Mouse (Mus musculus) T-helper 17 cell (primary cell): ENCODE measurements around the gene Caskin1.

Experiments
- in situ Hi-C, 2 experiments: fragments of 300-600 bp; cut with MboI, MseI; formaldehyde crosslinking; loops; 1 replicate in 1 of 2; 2 replicates in 1 of 2; pipeline ENCODE4 v1.15.1; 2025; ENCODE audit warnings: high pct_unique_total_duplicates in 2 of 2

The Caskin1 gene

DNA sequence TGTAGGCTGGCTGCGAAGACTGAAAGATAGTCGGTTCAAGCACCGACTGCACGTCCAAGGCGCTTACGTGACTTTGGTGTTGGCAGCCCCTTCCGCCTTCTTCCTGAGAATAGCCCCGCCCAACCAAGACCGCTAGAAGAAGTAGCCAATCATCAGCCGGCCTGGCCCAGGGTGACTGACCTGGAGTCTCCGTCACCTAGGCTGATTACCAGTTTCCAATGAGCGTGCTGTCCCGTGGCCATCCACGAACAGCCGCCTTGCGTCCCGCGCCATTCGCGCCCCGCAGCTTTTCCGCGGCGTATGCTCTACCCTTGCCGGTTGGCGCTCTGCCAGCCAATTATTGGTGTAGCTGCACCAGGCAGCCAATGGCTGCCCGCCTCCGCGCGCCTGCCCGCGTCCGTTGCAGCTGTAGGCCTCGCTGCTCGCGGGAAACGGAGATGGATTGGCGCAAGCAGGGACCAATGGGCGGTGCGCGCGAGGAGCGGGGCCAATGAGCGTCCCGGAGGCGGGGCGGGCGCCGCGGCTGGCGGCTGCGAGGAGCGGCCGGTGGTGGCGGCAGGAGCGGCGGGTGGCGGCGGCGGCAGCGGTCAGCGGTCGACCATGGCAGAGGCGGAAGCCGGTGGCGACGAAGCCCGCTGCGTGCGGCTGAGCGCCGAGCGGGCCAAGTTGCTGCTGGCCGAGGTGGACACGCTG is 18.3 kb upstream of the Caskin1 start, which contains the start of the genes E4f1 and Pgp:
TSS of gene E4f1 (minus strand) at position 404 of the 693 bp plus-strand sequence.
TSS of gene Pgp (plus strand) at position 483 of the 693 bp plus-strand sequence.
- in situ Hi-C loops = loop anchor here in 1 of 2 experiments (25.0 kb wide), 1 partner anchor 1442 kb away; the partner anchor contains the start of gene Rab40c

DNA sequence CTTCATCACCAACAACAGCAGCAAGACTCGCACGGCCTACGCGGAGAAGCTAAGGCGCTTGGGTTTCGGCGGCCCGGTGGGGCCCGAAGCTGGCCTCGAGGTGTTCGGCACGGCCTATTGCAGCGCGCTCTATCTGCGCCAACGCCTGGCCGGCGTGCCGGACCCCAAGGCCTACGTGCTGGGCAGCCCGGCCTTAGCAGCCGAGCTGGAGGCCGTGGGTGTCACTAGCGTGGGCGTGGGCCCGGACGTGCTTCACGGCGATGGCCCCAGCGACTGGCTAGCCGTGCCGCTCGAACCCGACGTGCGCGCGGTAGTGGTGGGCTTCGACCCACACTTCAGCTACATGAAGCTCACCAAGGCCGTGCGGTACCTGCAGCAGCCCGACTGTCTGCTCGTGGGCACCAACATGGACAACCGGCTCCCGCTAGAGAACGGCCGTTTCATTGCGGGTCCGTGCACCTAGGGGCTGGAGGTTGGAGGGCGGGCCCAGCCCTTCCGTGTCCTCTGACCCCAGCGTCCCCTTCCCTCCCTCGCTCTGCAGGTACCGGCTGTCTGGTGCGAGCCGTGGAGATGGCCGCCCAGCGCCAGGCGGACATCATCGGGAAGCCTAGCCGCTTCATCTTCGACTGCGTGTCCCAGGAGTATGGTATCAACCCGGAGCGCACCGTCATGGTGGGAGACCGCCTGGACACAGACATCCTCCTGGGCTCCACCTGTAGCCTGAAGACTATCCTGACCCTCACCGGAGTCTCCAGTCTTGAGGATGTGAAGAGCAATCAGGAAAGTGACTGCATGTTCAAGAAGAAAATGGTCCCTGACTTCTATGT is 17.5 kb upstream of the Caskin1 start:
- in situ Hi-C loops = loop anchor here in 1 of 2 experiments (25.0 kb wide), 1 partner anchor 1441 kb away; the partner anchor contains the start of gene Rab40c

DNA sequence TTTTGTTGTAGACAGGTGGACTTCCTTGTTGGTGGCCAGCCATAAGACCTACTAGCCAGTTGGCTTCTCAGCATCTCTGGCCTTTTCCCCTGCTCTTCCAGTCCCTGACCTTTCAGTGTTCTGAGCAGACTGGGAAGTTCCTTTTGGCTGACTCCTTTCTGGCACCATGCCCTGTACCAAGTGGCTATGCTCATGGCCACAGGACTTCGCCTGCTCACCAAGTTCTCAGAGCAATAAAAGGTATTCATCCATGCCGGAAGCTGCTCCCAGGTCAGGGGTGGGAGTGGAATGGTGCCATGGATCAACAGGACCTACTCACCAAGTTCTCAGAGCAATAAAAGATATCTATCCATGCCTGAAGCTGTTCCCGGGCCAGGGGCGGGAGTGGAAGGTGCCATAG is 15.9 kb upstream of the Caskin1 start:
- in situ Hi-C loops = loop anchor here in 1 of 2 experiments (25.0 kb wide), 1 partner anchor 1440 kb away; the partner anchor contains the start of gene Rab40c

DNA sequence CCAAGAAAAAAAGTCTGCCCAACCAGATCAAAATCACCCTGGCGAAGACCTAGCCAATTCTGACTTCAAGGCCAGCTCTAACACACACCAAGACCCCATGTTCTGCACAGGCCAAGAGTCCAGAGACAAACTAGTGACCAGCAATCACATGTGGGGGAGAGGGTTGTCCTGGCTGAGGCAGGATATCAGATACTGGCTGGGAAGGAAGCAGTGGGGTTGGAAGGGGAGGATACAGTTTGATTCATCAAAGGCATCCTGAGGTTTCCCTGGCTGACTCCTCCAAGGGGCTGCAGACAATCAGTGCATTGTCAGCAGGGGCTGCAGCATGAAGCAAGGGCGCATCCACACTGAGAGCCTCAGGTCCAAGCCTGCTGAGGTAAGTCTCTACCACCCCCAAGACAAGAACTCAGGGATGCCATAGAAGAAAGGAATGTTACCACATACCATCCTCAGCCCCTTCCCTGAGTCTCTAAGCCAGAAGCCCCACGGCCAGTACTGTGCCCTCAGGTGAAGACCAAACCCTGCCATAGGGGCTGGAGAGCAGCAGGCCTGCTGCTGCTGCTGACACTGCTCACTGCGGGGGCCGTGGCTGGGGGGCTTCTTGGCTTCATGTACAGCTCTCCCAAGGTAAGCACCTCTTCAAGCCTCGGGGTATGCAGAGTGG is 14.7 kb upstream of the Caskin1 start, which contains the start of gene Bricd5:
TSS of gene Bricd5 (plus strand) at position 273 of the 664 bp plus-strand sequence.
- in situ Hi-C loops = loop anchor here in 1 of 2 experiments (25.0 kb wide), 1 partner anchor 1439 kb away; the partner anchor contains the start of gene Rab40c

DNA sequence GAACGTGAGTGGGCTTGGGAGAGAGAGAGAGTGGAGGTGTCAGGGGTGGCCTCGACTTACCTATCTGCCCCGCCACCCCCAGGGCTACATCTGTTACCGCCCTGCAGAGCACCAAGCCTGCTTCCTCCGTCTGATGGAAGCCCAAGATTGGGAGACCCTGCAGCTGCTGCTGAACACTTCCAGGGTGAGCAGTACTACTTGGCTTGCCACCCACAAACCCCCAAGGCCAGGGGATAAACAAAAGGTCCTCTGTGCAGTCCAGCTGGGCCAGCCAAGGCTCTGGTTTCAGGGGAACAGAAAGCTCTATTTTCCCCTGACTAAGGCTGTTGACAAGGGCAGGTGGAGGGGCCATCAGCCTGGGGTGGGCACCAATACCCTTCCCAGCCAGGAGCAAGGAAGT is 13.8 kb upstream of the Caskin1 start:
- in situ Hi-C loops = loop anchor here in 1 of 2 experiments (25.0 kb wide), 1 partner anchor 1438 kb away; the partner anchor contains the start of gene Rab40c

DNA sequence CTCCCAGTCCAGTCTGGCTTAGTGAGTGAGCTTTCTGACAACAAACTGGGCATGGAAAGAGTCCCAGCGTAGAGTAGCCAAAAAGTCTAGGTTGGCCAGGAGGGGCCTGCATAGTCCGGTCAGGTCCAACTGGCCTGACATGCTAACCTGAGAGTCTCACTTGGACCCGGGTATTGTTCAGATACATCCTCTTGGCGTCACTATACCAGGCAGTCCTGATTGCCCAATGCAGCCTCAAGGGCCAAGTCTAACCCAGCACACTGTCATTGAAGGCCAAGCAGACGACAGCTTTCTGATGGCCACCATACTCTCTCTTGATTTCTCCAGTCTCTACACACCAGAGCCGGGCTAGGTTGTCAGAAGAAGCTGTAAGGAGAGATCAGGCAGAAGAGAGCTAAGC is 12.8 kb upstream of the Caskin1 start:
- in situ Hi-C loops = no loop called here

DNA sequence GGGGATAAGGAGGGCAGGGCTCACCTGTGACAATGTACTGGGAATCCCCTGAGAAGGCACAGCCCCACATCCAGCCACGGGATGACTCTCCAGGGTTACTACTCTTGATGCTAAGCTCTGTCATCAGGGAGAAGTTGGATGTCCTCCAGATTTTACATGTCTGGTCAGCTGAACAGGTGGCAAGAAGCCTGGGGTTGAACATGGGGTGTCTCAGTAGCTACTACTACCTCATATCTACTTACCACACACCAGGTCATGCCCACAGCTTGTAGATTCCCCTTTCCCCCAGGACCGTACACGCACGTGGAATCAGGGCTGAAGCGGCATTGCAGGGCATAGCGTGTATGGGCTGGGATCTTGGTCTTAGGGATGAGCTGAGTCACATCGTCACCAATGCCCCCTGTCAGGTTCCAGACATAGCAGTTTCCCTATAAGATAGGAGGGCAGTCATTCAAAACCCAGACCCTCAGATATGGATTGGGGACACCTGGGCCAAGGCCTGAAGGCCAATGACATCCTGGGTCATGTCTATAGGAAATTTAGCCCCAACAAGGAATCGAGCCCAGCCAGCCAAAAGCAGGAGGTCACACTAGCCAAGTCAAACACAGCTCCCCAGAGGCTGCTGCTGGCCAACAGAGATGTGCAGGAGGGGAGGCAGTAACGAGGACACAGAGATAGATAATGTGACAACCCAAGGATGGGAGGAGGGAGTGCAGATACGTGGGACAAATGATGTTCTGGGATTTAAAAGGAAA is 12.2 kb upstream of the Caskin1 start:
- in situ Hi-C loops = no loop called here

DNA sequence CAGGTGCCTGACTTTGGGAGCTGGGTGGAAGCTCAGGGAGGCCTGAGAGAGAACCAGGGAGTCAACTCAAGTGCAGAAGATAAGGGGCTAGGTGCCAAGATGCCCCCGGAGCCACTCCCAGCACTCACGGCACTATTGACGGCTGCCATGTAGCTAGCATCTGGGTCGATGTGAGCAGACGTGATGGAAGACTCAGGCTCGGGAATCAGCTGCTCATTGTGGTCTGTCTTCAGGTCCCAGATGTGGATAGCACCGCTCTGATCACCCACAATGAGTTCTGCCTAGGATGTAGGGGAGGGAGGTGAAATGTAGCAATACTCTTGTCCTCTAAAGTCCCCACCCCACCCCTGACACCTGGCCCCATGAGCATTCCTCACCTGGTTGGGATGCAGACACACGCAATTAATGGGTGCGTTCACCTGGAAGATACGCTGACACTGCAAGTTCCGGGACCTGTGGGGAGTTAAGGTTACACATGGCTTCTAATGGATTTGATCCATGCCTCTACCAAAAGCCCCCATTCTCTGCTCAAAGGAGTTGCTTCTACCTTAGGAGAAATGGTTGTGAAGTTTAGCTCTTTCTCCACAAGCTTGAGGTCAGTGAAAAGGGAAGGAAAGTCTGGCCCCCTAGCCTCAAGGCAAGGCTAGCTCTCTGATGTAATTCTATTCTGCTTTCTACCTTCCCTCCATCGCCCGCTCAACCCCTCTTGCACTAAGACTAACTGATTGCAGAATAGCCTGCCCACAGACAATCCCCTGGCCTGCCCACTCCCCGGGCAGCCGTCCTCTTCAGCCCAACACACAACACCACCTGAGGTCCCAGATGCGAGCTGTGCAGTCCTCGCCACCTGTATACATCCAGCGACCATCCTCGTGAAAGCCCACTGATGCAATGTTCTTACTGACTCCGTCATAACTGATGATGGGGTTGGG is 11.1 kb upstream of the Caskin1 start:
- in situ Hi-C loops = no loop called here

DNA sequence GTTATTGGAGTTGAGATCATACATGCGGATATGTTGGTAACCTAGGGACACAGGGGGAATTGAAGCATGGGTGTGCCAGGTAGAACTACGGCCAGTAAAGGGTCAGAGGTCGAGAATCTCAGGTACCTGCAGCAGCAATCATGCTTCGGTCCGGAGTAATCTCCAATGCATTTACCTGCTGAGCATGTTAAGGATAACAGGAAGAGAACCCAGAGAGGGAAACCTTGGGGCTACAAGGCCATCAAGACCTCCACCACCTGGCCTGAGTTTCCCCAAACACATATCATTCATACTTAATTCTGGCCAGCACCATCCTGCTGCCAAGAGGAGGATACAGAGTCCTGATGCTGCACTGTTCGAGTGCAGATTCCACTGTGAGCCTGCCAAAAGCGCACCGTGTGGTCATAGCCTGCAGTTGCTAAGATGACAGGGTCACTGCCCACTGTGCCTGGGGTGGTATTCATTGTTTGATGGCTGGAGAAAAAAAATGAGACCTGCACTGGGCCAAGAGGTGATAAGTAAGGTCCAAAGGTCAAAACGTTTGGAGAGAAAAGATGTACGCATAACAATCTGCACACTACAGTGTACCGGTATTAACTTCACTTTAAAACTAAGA is 10.3 kb upstream of the Caskin1 start:
- in situ Hi-C loops = no loop called here

DNA sequence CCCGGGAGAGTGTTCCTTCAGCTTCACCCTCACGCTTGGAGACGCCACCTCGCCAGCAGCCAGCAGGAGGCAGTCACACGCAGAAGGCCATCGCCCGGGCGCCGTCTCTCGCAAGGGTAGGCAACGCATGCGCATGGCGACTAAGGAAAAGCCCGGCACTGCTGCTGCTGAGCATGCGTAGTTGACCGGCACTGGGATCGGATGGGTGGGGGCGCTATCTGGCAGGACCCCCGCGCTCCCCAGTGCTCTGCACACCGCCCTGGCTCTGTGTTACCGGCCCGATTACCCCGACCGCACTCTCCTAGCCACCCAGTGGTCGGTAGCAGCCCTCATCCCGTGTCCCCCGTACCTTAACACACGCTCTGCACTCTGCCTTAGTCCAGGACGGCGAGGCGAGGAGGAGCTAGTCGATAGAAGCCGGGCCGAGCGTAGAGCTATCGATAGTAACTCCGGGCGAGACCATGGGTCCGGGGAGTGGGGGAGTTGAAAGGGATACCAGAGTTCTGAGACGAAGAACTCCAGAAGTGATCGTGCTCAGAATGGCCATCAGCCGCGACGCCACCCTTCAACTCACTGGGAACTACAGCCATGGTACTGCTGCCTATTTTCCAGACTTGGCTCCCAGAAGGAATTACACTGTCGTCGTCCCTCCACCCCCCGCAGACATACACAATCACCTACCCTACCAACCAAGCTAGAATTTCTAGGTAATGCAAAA is 9.6 kb upstream of the Caskin1 start, which contains the start of gene Mlst8:
TSS of gene Mlst8 (minus strand) at position 416 of the 718 bp plus-strand sequence.
- in situ Hi-C loops = no loop called here

DNA sequence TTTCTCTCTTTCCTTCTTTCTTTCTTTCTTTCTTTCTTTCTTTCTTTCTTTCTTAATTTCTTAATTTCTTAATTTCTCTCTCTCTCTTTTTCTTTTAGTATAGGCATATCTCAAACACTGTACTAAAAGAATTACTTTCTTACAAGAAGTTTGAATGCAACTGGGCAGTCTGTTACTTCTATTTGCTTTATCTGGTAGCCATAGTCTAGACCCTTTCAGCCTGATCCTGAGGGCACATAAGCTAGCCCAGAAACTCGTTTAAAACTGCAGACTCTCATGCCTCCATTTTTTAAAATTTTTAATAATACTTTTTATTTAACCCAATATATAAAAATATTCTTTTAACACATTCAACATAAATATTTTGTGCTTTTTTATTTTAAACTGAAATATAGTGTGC is 9.0 kb upstream of the Caskin1 start:
- in situ Hi-C loops = no loop called here

DNA sequence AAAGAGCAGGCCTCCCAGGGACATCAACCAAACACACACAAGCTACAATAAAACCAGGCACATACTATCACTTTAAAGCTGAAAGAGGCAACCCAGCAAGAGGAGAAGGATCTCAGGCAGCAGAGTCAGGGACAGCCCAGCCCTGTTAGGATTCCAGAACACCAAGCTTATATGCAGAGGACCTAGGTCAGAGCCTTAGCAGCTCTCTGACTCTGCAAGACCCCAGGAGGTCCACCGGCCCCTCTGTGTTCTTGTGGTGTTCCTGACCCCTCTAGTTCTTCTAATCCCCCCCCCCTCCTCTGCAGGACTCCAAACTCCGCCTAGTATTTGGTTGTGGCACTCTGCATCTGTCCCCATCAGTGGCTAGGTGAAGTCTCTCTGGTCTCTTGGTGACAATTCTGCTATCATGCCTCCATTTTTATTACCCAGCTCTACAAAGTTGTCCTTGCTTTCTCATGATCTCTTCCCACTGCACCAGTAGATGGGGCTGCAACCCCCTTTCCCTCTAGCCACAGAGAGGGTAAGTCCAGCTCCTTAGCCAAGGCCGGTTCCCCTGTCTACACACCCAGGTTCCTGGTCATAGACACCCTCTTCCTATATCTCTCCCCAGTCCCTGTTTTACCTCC is 8.1 kb upstream of the Caskin1 start:
- in situ Hi-C loops = loop anchor here in 1 of 2 experiments (5.0 kb wide), 1 partner anchor 42 kb away; no protein-coding TSS in a partner anchor

DNA sequence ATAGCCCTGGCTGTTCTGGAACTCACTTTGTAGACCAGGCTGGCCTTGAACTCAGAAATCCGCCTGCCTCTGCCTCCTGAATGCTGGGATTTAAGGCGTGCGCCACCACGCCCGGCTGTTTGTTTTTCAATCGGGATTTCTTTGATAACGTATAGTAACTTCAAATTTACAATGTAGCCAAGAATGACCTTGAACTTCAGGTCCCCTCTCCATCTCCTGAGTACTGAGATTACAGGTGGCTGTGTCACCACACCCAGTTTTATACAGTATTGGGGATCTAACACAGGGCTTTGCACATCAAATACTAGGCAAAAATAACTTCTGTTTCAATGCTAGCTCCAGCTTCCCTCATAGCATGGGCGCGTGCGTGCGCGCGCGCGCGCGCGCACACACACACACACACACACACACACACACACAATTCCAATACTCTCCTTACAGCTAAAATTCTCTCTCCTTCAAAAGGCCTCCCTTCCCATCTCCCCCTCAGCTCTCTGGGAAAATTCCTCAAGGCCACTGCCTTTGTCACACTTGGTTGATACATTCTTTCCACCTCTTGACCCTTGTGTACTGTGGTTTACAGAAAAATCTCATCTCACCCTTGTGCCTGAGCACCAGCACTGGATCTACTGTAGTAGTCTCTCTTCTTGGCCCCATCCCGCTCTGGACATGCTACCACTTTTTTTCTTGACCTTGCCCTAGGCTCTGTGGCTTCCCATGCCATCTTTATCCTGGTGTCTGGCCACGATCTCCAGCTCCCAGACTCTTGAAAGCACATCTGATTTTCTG is 7.2 kb upstream of the Caskin1 start:
- in situ Hi-C loops = loop anchor here in 1 of 2 experiments (5.0 kb wide), 1 partner anchor 41 kb away; no protein-coding TSS in a partner anchor

DNA sequence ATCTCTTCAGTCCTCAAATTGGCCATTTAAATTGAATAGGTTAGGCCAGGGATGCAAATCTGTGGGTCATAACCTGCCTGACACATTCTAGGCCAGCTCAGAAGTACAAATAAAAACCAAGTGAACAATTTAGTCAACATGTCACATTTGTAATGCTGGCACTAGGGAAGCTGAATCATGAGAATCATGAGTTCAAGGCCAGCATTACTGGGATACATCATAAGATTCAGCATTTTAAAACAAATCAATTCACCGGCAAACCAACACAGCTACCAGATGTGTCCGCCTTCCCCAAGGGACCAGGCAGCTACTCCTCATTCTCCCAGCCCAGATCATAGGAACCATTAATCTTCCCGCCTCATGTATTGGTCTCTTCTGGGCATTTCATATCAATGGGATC is 4.9 kb upstream of the Caskin1 start:
- in situ Hi-C loops = loop anchor here in 1 of 2 experiments (5.0 kb wide), 1 partner anchor 39 kb away; no protein-coding TSS in a partner anchor

DNA sequence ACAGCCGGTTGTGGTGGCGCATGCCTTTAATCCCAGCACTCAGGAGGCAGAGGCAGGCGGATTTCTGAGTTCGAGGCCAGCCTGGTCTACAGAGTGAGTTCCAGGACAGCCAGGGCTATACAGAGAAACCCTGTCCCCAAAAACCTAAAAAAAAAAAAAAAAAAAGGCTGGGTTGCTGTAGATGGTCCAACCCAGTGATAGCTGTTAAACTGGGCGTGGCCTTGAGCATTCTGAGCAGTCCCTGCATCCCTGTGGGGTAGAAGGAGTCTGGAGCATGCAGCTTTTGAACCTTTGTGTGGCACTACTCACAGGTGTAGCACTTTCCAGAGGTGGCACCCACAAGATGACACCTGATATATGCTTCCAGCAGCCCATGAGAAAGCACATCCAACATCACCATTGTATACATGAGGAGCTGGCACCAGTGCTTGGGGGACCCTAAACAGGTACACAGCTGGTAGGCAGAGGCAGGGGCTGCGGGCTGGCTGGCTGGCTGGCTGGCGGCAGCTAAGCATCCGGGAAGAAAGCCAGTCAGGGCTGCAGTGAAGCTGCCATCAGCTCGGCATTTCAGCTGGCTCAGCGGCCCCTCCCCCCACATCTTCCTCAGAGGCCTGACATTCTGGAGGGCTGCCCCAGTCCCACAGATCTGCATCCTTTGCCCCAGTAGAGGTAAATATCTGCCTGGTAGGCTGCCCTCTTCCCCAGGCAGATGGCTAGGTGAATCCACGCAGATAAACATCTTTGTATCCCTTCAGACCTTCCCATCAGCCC is 3.1 kb upstream of the Caskin1 start:
- in situ Hi-C loops = no loop called here

DNA sequence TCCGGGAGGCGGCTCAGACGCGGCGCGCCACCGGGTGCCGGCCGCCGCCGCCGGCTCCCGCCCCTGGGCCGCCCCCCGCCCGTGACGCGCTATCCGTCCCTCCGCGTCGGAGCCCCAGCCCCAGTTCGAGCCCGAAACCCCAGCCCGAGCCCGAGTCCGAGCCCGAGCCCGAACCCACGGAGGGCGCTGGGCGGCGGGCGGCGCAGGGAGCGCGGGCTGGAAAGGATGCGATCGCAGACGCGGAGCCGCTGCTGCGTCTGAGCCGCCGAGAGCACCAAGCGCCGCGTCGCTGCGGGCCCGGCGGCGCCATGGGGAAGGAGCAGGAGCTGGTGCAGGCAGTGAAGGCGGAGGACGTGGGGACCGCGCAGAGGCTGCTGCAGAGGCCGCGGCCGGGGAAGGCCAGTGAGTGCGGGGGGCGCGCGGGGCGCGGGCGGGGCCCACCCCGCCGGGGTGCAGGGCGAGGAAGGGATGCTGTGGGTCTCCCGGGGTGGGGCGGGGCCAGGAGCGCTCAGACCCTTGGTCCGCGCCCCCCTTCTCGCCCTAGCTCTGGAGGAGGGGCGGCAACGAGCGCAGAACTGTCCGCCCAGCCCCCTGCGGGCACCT is 362 bp downstream of the Caskin1 start:
- in situ Hi-C loops = no loop called here
